Mouse (Mus musculus): Measurements from ENCODE around the gene Iqgap1. TPM values are rescaled to one million over a fixed set of nuclear protein-coding genes. Genes with fewer than 3 reads are reported as not detected.
A peak's percentile ranks its signal among the peaks of the same experiment; 100 is the strongest.

Iqgap1 gene
- polyA plus RNA-seq, 1 experiment from 2014 or later: 75.3 TPM

- no peak overlapping the region for H3K27ac ChIP-seq (replicated peaks)
- peak; percentile 61; the same call in 1 of the 2 replicates for ATAC-seq (ENCODE audit: insufficient number of reproducible peaks, low FRiP score, low TSS enrichment, low read depth)
- peak overlapping the region; percentile 94 for H3K4me3 ChIP-seq (replicated peaks)
Measured at GRCm38 (mm10) chr7:80860227-80860626, 34.5 kb upstream of the Iqgap1 start.

DNA sequence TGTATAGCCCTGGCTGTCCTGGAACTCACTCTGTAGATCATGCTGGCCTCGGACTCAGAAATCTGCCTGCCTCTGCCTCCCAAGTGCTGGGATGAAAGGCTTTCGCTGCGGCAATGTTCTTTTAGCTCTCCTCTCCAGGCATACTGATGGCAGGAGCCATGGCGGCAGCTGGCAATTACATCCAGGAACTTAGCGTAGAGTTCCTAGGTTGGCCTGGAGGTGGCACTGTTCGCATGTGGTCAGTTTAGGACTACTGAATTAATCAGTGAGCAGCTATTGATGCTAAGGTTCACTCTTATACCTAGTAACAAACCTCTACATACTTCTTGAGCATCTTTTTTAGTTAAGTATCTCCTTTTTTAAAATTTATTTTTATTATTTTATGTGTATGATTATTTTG lies 31.4 kb upstream of the Iqgap1 start:
- H3K36me3 ChIP-seq: no peaks in the 10 kb centered on the region
- WGBS: 32% methylated on average over 6 of the region's 6 CpGs
- no peak overlapping the region for H3K9ac ChIP-seq
- H3K9me3 ChIP-seq (replicated peaks): no peaks in the 10 kb centered on the region
- H3K4me2 ChIP-seq (replicated peaks): no peak overlapping the region
- no peaks in the 10 kb centered on the region for H3K27me3 ChIP-seq
- H3K4me3 ChIP-seq (replicated peaks): no peak overlapping the region
- H3K27ac ChIP-seq (replicated peaks): no peak overlapping the region
- H3K4me1 ChIP-seq: peaks cover 12% of the 10 kb centered on the region
- ATAC-seq (ENCODE audit: insufficient number of reproducible peaks, low FRiP score, low TSS enrichment, low read depth): no peak

More at GRCm38 (mm10) chr7:80860227-80860626, 34.5 kb upstream of the Iqgap1 start:
- peak overlapping the region; percentile 26; the same call in 1 of the 2 replicates for H3K9ac ChIP-seq
- under 1% methylated on average over 13 of the region's 13 CpGs for WGBS
- H3K27me3 ChIP-seq: no peaks in the 10 kb centered on the region
- H3K4me1 ChIP-seq: peaks cover 24% of the 10 kb centered on the region
- peaks cover 14% of the 10 kb centered on the region for H3K36me3 ChIP-seq
- peak overlapping the region; percentile 69 for H3K4me2 ChIP-seq (replicated peaks)
- no peaks in the 10 kb centered on the region for H3K9me3 ChIP-seq (replicated peaks)

DNA sequence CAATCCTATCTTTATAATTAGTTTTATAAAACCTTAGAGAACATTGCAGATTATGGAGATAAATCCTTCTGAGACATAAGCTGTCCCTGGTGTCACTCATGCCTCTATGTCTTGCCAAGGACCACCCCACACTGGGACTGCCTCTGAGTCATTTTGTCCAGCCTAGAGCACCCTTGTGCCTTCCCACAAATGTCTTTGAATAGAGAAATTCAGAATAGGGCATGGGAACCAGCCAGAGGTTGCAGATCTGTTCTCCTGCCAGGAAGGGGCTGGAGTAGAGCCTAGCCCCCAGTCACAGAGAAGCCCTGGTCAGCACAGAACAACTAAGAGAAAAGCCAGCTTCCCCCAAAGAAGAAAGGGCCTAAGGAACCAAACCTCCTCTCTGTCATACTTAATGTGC lies 29.5 kb upstream of the Iqgap1 start:
- Histone ChIP-seq H3K4me1 (peaks cover 5% of the 10 kb centered on the region; the same call in 1 of the 2 replicates), H3K36me3 (no peaks in the 10 kb centered on the region), H3K9ac (no peak overlapping the region), H3K4me3 (replicated peaks) (no peak overlapping the region), H3K27ac (replicated peaks) (no peak overlapping the region), H3K4me2 (replicated peaks) (no peak overlapping the region), H3K27me3 (no peaks in the 10 kb centered on the region), H3K9me3 (replicated peaks) (no peaks in the 10 kb centered on the region)
- no peak for ATAC-seq (ENCODE audit: insufficient number of reproducible peaks, low FRiP score, low TSS enrichment, low read depth)

GRCm38 (mm10) chr7:80853218-80853617 lies 27.4 kb upstream of the Iqgap1 start:
- H3K36me3 ChIP-seq: no peaks in the 10 kb centered on the region
- H3K4me1 ChIP-seq: no peaks in the 10 kb centered on the region
- H3K27me3 ChIP-seq: no peaks in the 10 kb centered on the region
- no peak overlapping the region for H3K4me2 ChIP-seq (replicated peaks)
- no peak overlapping the region for H3K9ac ChIP-seq
- no peak overlapping the region for H3K27ac ChIP-seq (replicated peaks)
- no peak overlapping the region for H3K4me3 ChIP-seq (replicated peaks)
- H3K9me3 ChIP-seq (replicated peaks): no peaks in the 10 kb centered on the region
- 95% methylated on average over 3 of the region's 3 CpGs for WGBS
- ATAC-seq (ENCODE audit: insufficient number of reproducible peaks, low FRiP score, low TSS enrichment, low read depth): no peak

DNA sequence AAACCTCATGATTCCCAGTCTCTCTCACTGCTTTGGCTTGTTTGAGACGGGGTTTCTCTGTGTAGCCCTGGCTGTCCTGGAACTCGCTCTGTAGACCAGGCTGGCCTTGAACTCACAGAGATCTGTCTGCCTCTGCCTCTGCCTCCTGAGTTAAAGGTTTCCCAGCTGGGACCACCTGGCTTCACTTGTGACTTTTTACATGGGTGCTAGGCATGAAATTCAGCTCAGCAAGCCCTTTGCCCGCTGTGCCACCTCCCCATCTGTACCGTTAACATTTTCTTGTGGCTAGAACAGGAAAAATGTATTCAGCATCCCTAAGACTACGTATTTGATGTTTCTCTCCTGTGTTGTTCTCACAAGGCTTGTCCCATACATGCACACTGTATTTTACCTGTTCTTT lies 24.7 kb upstream of the Iqgap1 start:
- WGBS: 80% methylated on average over 5 of the region's 5 CpGs
- no peaks in the 10 kb centered on the region for H3K27me3 ChIP-seq
- no peak overlapping the region for H3K27ac ChIP-seq (replicated peaks)
- H3K4me1 ChIP-seq: peaks cover 6% of the 10 kb centered on the region; the same call in 1 of the 2 replicates
- no peak overlapping the region for H3K4me2 ChIP-seq (replicated peaks)
- no peaks in the 10 kb centered on the region for H3K36me3 ChIP-seq
- no peak overlapping the region for H3K4me3 ChIP-seq (replicated peaks)
- no peaks in the 10 kb centered on the region for H3K9me3 ChIP-seq (replicated peaks)
- no peak overlapping the region for H3K9ac ChIP-seq
- no peak for ATAC-seq (ENCODE audit: insufficient number of reproducible peaks, low FRiP score, low TSS enrichment, low read depth)

DNA sequence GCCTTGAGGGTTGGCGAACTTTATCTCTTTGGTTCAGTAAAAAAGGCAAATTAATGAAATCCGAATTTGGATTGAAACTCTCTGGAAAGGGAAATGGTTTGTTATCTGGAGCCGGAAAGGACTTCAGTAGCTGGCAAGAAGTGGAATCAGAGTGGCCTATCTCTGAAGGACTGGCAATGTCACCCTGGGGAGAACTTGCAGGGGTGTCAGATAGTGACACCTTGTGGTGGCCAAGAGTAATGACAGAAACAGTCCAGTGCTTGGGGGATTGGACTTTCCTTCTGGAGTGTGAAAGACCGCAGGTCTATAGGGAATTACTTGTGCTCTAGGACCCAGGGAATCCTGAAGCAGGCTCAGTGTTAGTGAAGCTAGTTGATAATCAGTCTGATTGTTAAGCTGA lies 23.9 kb upstream of the Iqgap1 start:
- H3K27ac ChIP-seq (replicated peaks): no peak overlapping the region
- H3K4me2 ChIP-seq (replicated peaks): no peak overlapping the region
- ATAC-seq (ENCODE audit: insufficient number of reproducible peaks, low FRiP score, low TSS enrichment, low read depth): peak; percentile 79; the same call in 1 of the 2 replicates
- 24% methylated on average over 4 of the region's 4 CpGs for WGBS
- peaks cover 6% of the 10 kb centered on the region; the same call in 1 of the 2 replicates for H3K4me1 ChIP-seq
- H3K36me3 ChIP-seq: no peaks in the 10 kb centered on the region
- no peak overlapping the region for H3K4me3 ChIP-seq (replicated peaks)
- no peak overlapping the region for H3K9ac ChIP-seq
- no peaks in the 10 kb centered on the region for H3K27me3 ChIP-seq
- H3K9me3 ChIP-seq (replicated peaks): no peaks in the 10 kb centered on the region

DNA sequence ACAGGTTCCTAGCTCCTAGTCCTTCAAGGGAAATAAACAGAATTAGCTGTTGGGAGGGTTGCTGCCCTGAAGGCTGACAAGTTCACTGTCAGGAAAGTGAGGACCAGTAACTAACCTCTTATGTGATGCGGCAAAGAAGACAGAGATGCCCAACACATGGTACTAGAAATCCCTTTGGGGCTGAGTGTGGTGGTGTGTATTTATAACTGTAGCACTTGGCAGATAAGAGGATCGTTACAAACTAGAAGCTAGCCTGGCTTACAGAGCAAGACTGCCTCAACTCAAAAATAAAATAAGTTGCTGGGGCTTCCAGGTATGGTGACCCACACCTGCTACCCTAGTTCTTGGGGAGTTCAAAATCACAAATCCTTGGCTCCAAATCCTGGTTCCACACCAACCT lies 23.5 kb upstream of the Iqgap1 start:
- Histone ChIP-seq H3K4me3 (replicated peaks) (no peak overlapping the region), H3K4me1 (peaks cover 6% of the 10 kb centered on the region; the same call in 1 of the 2 replicates), H3K4me2 (replicated peaks) (no peak overlapping the region), H3K9ac (no peak overlapping the region), H3K27me3 (no peaks in the 10 kb centered on the region), H3K36me3 (no peaks in the 10 kb centered on the region), H3K9me3 (replicated peaks) (no peaks in the 10 kb centered on the region), H3K27ac (replicated peaks) (no peak overlapping the region)
- WGBS: 78% methylated on average over 2 of the region's 2 CpGs
- no peak for ATAC-seq (ENCODE audit: insufficient number of reproducible peaks, low FRiP score, low TSS enrichment, low read depth)

- 90% methylated on average over 5 of the region's 5 CpGs for WGBS
- H3K36me3 ChIP-seq: no peaks in the 10 kb centered on the region
- ATAC-seq (ENCODE audit: insufficient number of reproducible peaks, low FRiP score, low TSS enrichment, low read depth): no peak
Measured at GRCm38 (mm10) chr7:80846709-80847108, 20.9 kb upstream of the Iqgap1 start.

GRCm38 (mm10) chr7:80846280-80846678 lies 20.5 kb upstream of the Iqgap1 start:
- Histone ChIP-seq H3K4me1 (peaks cover 6% of the 10 kb centered on the region; the same call in 1 of the 2 replicates), H3K9ac (no peak overlapping the region), H3K36me3 (no peaks in the 10 kb centered on the region), H3K4me2 (replicated peaks) (no peak overlapping the region), H3K4me3 (replicated peaks) (no peak overlapping the region), H3K9me3 (replicated peaks) (no peaks in the 10 kb centered on the region), H3K27ac (replicated peaks) (no peak overlapping the region), H3K27me3 (no peaks in the 10 kb centered on the region)
- no peak for ATAC-seq (ENCODE audit: insufficient number of reproducible peaks, low FRiP score, low TSS enrichment, low read depth)
- WGBS: 81% methylated on average over 10 of the region's 10 CpGs

More at GRCm38 (mm10) chr7:80846709-80847108, 20.9 kb upstream of the Iqgap1 start:
- H3K9me3 ChIP-seq (replicated peaks): no peaks in the 10 kb centered on the region
- H3K4me2 ChIP-seq (replicated peaks): no peak overlapping the region
- H3K27me3 ChIP-seq: no peaks in the 10 kb centered on the region
- no peak overlapping the region for H3K27ac ChIP-seq (replicated peaks)
- no peak overlapping the region for H3K4me3 ChIP-seq (replicated peaks)
- H3K9ac ChIP-seq: no peak overlapping the region
- peaks cover 6% of the 10 kb centered on the region; the same call in 1 of the 2 replicates for H3K4me1 ChIP-seq

- WGBS: 63% methylated on average over 15 of the region's 15 CpGs
- Histone ChIP-seq H3K36me3 (no peaks in the 10 kb centered on the region), H3K27me3 (no peaks in the 10 kb centered on the region), H3K27ac (replicated peaks) (no peak overlapping the region), H3K4me2 (replicated peaks) (no peak overlapping the region), H3K9me3 (replicated peaks) (no peaks in the 10 kb centered on the region), H3K4me3 (replicated peaks) (no peak overlapping the region), H3K4me1 (peaks cover 6% of the 10 kb centered on the region; the same call in 1 of the 2 replicates), H3K9ac (no peak overlapping the region)
- ATAC-seq (ENCODE audit: insufficient number of reproducible peaks, low FRiP score, low TSS enrichment, low read depth): no peak
Measured at GRCm38 (mm10) chr7:80845621-80846279, 20.0 kb upstream of the Iqgap1 start.

GRCm38 (mm10) chr7:80844691-80845090 lies 18.9 kb upstream of the Iqgap1 start:
- no peak for ATAC-seq (ENCODE audit: insufficient number of reproducible peaks, low FRiP score, low TSS enrichment, low read depth)
- no peak overlapping the region for H3K27ac ChIP-seq (replicated peaks)
- H3K4me3 ChIP-seq (replicated peaks): no peak overlapping the region
- 90% methylated on average over 12 of the region's 12 CpGs for WGBS
- H3K9ac ChIP-seq: no peak overlapping the region
- no peaks in the 10 kb centered on the region for H3K9me3 ChIP-seq (replicated peaks)
- H3K27me3 ChIP-seq: no peaks in the 10 kb centered on the region
- H3K4me1 ChIP-seq: peaks cover 6% of the 10 kb centered on the region; the same call in 1 of the 2 replicates
- no peaks in the 10 kb centered on the region for H3K36me3 ChIP-seq
- H3K4me2 ChIP-seq (replicated peaks): no peak overlapping the region

Measured in embryonic facial prominence, embryonic 15.5 days (tissue).